Mouse (Mus musculus): ENCODE measurements around the gene Adam12. TPM values are rescaled to one million over a fixed set of nuclear protein-coding genes. Genes with fewer than 3 reads are reported as not detected.

The Adam12 gene
- polyA plus RNA-seq, 1 experiment from 2014 or later, result 2.7 TPM

DNA sequence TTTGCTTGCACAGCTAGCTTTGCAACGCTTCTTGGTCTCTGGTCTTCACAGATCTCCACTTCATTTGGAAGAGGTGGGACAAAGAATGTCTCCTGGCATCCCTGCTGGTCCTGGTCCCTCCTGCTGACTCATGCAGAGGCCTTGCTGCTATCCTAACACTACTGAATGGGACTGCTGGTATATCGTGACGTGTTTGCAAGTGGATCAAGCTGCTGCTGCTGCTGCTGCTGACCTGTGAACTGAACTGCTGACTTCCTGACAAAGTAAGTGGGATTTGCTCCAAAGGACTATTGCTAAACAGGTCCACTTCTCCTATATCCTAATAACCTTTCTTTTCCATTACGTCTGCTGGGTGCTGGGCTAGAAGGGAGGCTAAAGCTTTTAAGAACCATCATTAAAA is 56.7 kb downstream of the Adam12 start:
- no peak overlapping the region for H3K9ac ChIP-seq (ENCODE audit: low read length)
- H3K4me3 ChIP-seq (ENCODE audit: low read depth, low read length), result no peak overlapping the region
- H3K27me3 ChIP-seq (ENCODE audit: control insufficient read depth, insufficient read depth, low read length), result no peaks in the 10 kb centered on the region
- H3K4me1 ChIP-seq (ENCODE audit: control insufficient read depth, insufficient read depth, low read length), result no peaks in the 10 kb centered on the region
- ATAC-seq (ENCODE audit: insufficient number of reproducible peaks, low FRiP score, low TSS enrichment, low read depth) (no peak), DNase-seq (ENCODE audit: low spot score) (no peak)
- no peaks in the 10 kb centered on the region for H3K36me3 ChIP-seq (ENCODE audit: control insufficient read depth, insufficient read depth, low read length)
- no peak overlapping the region for H3K27ac ChIP-seq (replicated peaks; ENCODE audit: low read depth, low read length)
- WGBS, result 83% methylated on average over 4 of the region's 4 CpGs
- H3K9me3 ChIP-seq (ENCODE audit: control insufficient read depth, low read length), result no peaks in the 10 kb centered on the region
- H3K4me2 ChIP-seq (ENCODE audit: low read depth, severe bottlenecking), result no peak overlapping the region

DNA sequence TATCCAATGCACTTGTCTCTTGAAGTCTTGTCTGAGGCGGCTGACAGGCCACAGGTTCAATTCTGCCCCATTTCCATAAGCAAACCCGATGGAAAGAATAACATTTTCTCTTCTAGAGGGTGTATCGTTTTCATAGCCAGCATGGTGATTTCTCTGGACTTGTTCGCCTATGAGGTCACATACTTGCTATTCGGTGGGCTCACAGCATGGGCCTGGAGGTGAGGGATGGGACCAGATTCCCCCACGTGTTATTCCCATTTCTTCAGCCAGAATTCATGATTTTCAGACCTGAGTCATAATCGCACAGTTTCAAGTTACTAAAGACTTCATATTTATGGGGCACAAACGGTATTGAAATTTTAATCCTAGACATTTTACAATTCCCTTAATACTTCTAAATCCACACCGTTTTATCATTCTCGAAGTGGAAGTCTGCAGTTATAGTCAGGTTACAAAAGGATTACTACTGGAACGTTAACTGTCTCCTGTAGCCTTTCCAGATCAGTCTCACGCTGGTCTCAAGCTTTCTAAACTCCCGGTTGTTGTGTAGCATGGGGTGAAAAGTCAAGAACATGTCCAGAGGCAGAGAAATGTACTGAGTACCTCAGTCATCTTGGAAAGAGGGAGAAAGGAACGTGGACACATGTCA is 58.4 kb downstream of the Adam12 start:
- no peak overlapping the region for H3K4me3 ChIP-seq (ENCODE audit: low read depth, low read length)
- no peak overlapping the region for H3K4me2 ChIP-seq (ENCODE audit: low read depth, severe bottlenecking)
- no peak overlapping the region for H3K27ac ChIP-seq (replicated peaks; ENCODE audit: low read depth, low read length)
- H3K4me1 ChIP-seq (ENCODE audit: control insufficient read depth, insufficient read depth, low read length), result no peaks in the 10 kb centered on the region
- H3K36me3 ChIP-seq (ENCODE audit: control insufficient read depth, insufficient read depth, low read length), result no peaks in the 10 kb centered on the region; the same call in 1 of the 2 replicates
- WGBS, result 86% methylated on average over 14 of the region's 14 CpGs
- H3K9me3 ChIP-seq (ENCODE audit: control insufficient read depth, low read length), result no peaks in the 10 kb centered on the region
- DNase-seq (ENCODE audit: low spot score) (no peak), ATAC-seq (ENCODE audit: insufficient number of reproducible peaks, low FRiP score, low TSS enrichment, low read depth) (no peak)
- no peaks in the 10 kb centered on the region for H3K27me3 ChIP-seq (ENCODE audit: control insufficient read depth, insufficient read depth, low read length)
- H3K9ac ChIP-seq (ENCODE audit: low read length), result no peak overlapping the region

- H3K4me1 ChIP-seq (ENCODE audit: control insufficient read depth, insufficient read depth, low read length), result no peaks in the 10 kb centered on the region
- WGBS, result 87% methylated on average over 9 of the region's 9 CpGs
- DNase-seq (ENCODE audit: low spot score) (no peak), ATAC-seq (ENCODE audit: insufficient number of reproducible peaks, low FRiP score, low TSS enrichment, low read depth) (no peak)
- H3K9ac ChIP-seq (ENCODE audit: low read length), result no peak overlapping the region
- no peak overlapping the region for H3K4me2 ChIP-seq (ENCODE audit: low read depth, severe bottlenecking)
- no peak overlapping the region for H3K4me3 ChIP-seq (ENCODE audit: low read depth, low read length)
- H3K36me3 ChIP-seq (ENCODE audit: control insufficient read depth, insufficient read depth, low read length), result no peaks in the 10 kb centered on the region; the same call in 1 of the 2 replicates
- H3K9me3 ChIP-seq (ENCODE audit: control insufficient read depth, low read length), result no peaks in the 10 kb centered on the region
- H3K27ac ChIP-seq (replicated peaks; ENCODE audit: low read depth, low read length), result no peak overlapping the region
- no peaks in the 10 kb centered on the region for H3K27me3 ChIP-seq (ENCODE audit: control insufficient read depth, insufficient read depth, low read length)
Measured at GRCm38 (mm10) chr7:134170180-134170910, 61.6 kb downstream of the Adam12 start.

GRCm38 (mm10) chr7:134169780-134170179 is 62.2 kb downstream of the Adam12 start:
- Histone ChIP-seq H3K4me3 (ENCODE audit: low read depth, low read length) (no peak overlapping the region), H3K36me3 (ENCODE audit: control insufficient read depth, insufficient read depth, low read length) (no peaks in the 10 kb centered on the region; the same call in 1 of the 2 replicates), H3K4me2 (ENCODE audit: low read depth, severe bottlenecking) (no peak overlapping the region), H3K27me3 (ENCODE audit: control insufficient read depth, insufficient read depth, low read length) (no peaks in the 10 kb centered on the region), H3K27ac (replicated peaks; ENCODE audit: low read depth, low read length) (no peak overlapping the region), H3K4me1 (ENCODE audit: control insufficient read depth, insufficient read depth, low read length) (no peaks in the 10 kb centered on the region), H3K9me3 (ENCODE audit: control insufficient read depth, low read length) (no peaks in the 10 kb centered on the region), H3K9ac (ENCODE audit: low read length) (no peak overlapping the region)
- ATAC-seq (ENCODE audit: insufficient number of reproducible peaks, low FRiP score, low TSS enrichment, low read depth) (no peak), DNase-seq (ENCODE audit: low spot score) (no peak)
- WGBS, result 89% methylated on average over 2 of the region's 2 CpGs

DNA sequence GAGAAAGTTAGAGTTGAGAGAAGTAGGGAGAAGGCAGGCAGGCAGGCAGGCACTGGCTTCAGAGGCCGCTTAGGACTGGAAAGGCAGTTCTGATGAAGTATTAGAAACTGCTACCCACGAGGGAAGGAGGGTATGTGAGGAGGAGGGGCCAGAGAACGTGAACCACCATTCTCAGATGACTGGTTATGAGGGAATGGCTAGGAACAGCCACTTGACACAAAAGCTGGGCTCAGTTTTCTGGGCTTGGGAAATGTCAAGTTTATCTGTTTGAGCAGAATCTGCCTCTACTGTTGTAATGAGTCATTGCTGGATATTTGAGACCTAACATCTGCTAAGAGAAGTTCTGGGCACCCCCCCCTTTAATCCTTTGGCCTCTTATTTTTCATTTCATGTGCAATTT is 64.4 kb downstream of the Adam12 start:
- Histone ChIP-seq H3K9ac (ENCODE audit: low read length) (no peak overlapping the region), H3K36me3 (ENCODE audit: control insufficient read depth, insufficient read depth, low read length) (no peaks in the 10 kb centered on the region; the same call in 1 of the 2 replicates), H3K27ac (replicated peaks; ENCODE audit: low read depth, low read length) (no peak overlapping the region), H3K9me3 (ENCODE audit: control insufficient read depth, low read length) (no peaks in the 10 kb centered on the region), H3K27me3 (ENCODE audit: control insufficient read depth, insufficient read depth, low read length) (no peaks in the 10 kb centered on the region), H3K4me1 (ENCODE audit: control insufficient read depth, insufficient read depth, low read length) (no peaks in the 10 kb centered on the region), H3K4me2 (ENCODE audit: low read depth, severe bottlenecking) (no peak overlapping the region), H3K4me3 (ENCODE audit: low read depth, low read length) (no peak overlapping the region)
- no peak for DNase-seq (ENCODE audit: low spot score)
- no peak for ATAC-seq (ENCODE audit: insufficient number of reproducible peaks, low FRiP score, low TSS enrichment, low read depth)
- 35% methylated on average over 3 of the region's 3 CpGs for WGBS

GRCm38 (mm10) chr7:134163751-134164150 is 68.2 kb downstream of the Adam12 start:
- H3K4me1 ChIP-seq (ENCODE audit: control insufficient read depth, insufficient read depth, low read length), result no peaks in the 10 kb centered on the region
- ATAC-seq (ENCODE audit: insufficient number of reproducible peaks, low FRiP score, low TSS enrichment, low read depth) (no peak), DNase-seq (ENCODE audit: low spot score) (no peak)
- H3K4me3 ChIP-seq (ENCODE audit: low read depth, low read length), result no peak overlapping the region
- H3K27ac ChIP-seq (replicated peaks; ENCODE audit: low read depth, low read length), result no peak overlapping the region
- no peaks in the 10 kb centered on the region for H3K9me3 ChIP-seq (ENCODE audit: control insufficient read depth, low read length)
- 83% methylated on average over 2 of the region's 2 CpGs for WGBS
- no peaks in the 10 kb centered on the region for H3K27me3 ChIP-seq (ENCODE audit: control insufficient read depth, insufficient read depth, low read length)
- H3K9ac ChIP-seq (ENCODE audit: low read length), result no peak overlapping the region
- no peaks in the 10 kb centered on the region; the same call in 1 of the 2 replicates for H3K36me3 ChIP-seq (ENCODE audit: control insufficient read depth, insufficient read depth, low read length)
- H3K4me2 ChIP-seq (ENCODE audit: low read depth, severe bottlenecking), result no peak overlapping the region

DNA sequence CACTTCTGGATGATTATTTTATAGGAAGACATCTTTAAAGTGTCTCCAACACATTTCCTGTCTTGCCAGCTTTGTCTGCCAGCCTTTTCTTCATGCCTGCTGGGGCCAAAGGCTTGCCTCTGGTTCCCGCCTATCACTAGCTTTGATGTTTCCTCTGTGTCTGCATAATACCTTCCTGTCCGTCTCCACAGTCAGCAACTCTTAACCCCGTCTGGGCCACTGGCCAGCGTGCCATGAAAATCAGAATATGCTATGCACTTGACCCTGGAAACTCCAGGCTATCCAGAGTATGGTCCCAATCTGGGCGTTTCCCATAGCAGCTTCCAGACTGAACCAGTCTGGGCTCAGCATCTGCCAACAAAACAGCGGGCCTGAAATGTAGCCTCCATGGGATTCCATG is 69.1 kb downstream of the Adam12 start:
- no peaks in the 10 kb centered on the region for H3K9me3 ChIP-seq (ENCODE audit: control insufficient read depth, low read length)
- no peaks in the 10 kb centered on the region for H3K4me1 ChIP-seq (ENCODE audit: control insufficient read depth, insufficient read depth, low read length)
- no peak overlapping the region for H3K4me2 ChIP-seq (ENCODE audit: low read depth, severe bottlenecking)
- no peak overlapping the region for H3K27ac ChIP-seq (replicated peaks; ENCODE audit: low read depth, low read length)
- H3K27me3 ChIP-seq (ENCODE audit: control insufficient read depth, insufficient read depth, low read length), result no peaks in the 10 kb centered on the region
- H3K4me3 ChIP-seq (ENCODE audit: low read depth, low read length), result no peak overlapping the region
- no peak overlapping the region for H3K9ac ChIP-seq (ENCODE audit: low read length)
- 57% methylated on average over 6 of the region's 6 CpGs for WGBS
- no peaks in the 10 kb centered on the region for H3K36me3 ChIP-seq (ENCODE audit: control insufficient read depth, insufficient read depth, low read length)
- no peak for ATAC-seq (ENCODE audit: insufficient number of reproducible peaks, low FRiP score, low TSS enrichment, low read depth)
- no peak for DNase-seq (ENCODE audit: low spot score)

- H3K4me1 ChIP-seq (ENCODE audit: control insufficient read depth, insufficient read depth, low read length), result no peaks in the 10 kb centered on the region
- no peak overlapping the region for H3K9ac ChIP-seq (ENCODE audit: low read length)
- no peak overlapping the region for H3K4me2 ChIP-seq (ENCODE audit: low read depth, severe bottlenecking)
- no peak for DNase-seq (ENCODE audit: low spot score)
- H3K9me3 ChIP-seq (ENCODE audit: control insufficient read depth, low read length), result no peaks in the 10 kb centered on the region
- H3K36me3 ChIP-seq (ENCODE audit: control insufficient read depth, insufficient read depth, low read length), result no peaks in the 10 kb centered on the region
- no peak overlapping the region for H3K27ac ChIP-seq (replicated peaks; ENCODE audit: low read depth, low read length)
- ATAC-seq (ENCODE audit: insufficient number of reproducible peaks, low FRiP score, low TSS enrichment, low read depth), result no peak
- no peaks in the 10 kb centered on the region for H3K27me3 ChIP-seq (ENCODE audit: control insufficient read depth, insufficient read depth, low read length)
- no peak overlapping the region for H3K4me3 ChIP-seq (ENCODE audit: low read depth, low read length)
- 91% methylated on average over 7 of the region's 7 CpGs for WGBS
Measured at GRCm38 (mm10) chr7:134159608-134160007, 72.3 kb downstream of the Adam12 start.
